Mouse (Mus musculus): Measurements from ENCODE around the gene Hsdl1.

Hsdl1 gene

GRCm38 (mm10) chr8:119528762-119529161 lies 46.2 kb downstream of the Hsdl1 start:
- DNase-seq (ENCODE audit: low spot score), result no peak

GRCm38 (mm10) chr8:119520102-119520501 lies 54.9 kb downstream of the Hsdl1 start:
- no peak for DNase-seq (ENCODE audit: low spot score)

GRCm38 (mm10) chr8:119516674-119517073 lies 58.3 kb downstream of the Hsdl1 start:
- no peak for DNase-seq (ENCODE audit: low spot score)

GRCm38 (mm10) chr8:119515767-119516166 lies 59.2 kb downstream of the Hsdl1 start:
- no peak for DNase-seq (ENCODE audit: low spot score)

GRCm38 (mm10) chr8:119514940-119515339 lies 60.0 kb downstream of the Hsdl1 start:
- peak; percentile 36 for DNase-seq (ENCODE audit: low spot score)

GRCm38 (mm10) chr8:119513405-119513804 lies 61.6 kb downstream of the Hsdl1 start:
- no peak for DNase-seq (ENCODE audit: low spot score)
